Mouse (Mus musculus): Measurements from ENCODE around the gene Elavl1.
"Not testable (repeated sequence)": the region's sequence is repeated elsewhere in the genome, so short reads cannot be mapped to it uniquely, and the experiment has no call there.

The Elavl1 gene

DNA sequence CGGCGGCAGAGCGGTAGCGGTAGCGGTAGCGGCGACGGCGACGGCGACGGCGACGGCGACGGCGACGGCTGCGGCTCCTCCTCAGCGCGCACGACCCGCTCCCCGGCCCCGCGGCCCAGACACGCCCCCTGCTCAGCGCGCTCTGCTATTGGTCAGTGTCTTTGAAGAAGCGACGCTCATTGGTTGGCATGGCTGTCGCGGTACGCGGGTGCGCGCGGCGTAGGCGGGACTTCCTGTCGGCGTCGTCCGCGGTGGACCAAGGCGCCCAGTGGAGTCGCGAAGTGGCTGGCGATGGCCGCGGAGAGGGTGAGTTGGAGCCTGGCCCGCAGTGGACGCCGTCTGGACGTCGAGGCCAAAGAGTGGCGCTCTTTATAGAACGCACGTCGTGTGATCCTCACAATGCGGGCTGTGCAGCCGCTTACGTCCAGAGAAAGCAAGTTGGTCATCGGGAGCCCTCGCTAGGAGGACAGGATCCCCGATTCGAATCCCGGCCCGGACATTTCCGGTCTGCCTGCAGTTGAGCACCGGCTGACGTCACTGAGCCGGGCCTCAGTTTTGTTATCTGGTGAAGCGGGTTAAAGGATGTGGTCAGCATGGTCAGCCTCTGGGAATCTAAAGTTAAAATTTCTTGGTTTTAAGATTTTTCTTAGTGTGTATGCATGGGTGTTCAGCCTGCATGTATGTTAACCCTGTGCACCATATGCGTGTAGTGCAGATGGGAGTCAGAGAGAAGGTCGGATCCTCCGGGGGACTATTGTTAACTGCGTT, at the start of gene Elavl1, which contains the start of gene Ccl25:
Gene Elavl1 (minus strand): TSS at position 431 of the 768 bp plus-strand sequence.
Gene Ccl25 (plus strand): TSS at position 228 of the 768 bp plus-strand sequence.
- DNase-seq: peak; percentile 99

DNA sequence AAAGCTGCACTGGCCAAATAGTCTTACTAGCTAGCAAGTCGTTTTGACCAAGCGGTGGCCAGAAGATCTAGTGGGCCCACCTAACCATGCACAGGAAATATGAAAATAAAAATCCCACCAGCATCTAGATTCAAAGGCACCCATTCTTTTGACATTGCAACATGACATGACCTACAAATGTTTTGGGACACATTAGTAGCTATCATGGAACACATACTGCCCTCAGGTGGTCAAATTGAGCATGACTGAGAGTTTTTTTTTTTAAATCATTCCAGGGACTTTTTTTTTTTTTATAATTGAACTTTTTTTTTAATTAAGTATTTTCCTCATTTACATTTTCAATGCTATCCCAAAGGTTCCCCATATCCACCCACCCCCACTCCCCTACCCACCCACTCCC, 47.4 kb upstream of the Elavl1 start:
- DNase-seq: peak in 1 of 2 experiments; percentile 10

DNA sequence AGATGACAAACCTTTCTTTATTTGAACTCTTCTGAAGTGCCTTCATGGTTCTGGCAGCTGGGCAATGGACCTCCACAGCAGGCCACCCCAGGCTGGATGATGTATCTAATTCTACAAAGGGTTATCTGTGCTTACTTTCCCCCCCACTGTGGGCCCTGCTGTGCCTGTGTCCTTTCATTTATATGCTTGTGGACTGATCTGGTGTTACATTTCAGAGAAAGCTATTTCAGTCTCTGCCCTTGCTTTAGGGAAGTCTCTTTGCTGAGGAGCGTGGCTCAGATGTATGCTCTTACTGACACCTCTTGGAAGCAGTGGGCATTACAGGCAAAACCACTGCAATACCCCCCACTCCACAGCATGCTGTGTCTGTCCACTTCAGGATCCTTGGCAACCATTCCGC, 44.9 kb upstream of the Elavl1 start:
- peak; percentile 11 to 18 for DNase-seq

GRCm38 (mm10) chr8:4368470-4368869, 43.3 kb upstream of the Elavl1 start:
- DNase-seq: no peak

DNA sequence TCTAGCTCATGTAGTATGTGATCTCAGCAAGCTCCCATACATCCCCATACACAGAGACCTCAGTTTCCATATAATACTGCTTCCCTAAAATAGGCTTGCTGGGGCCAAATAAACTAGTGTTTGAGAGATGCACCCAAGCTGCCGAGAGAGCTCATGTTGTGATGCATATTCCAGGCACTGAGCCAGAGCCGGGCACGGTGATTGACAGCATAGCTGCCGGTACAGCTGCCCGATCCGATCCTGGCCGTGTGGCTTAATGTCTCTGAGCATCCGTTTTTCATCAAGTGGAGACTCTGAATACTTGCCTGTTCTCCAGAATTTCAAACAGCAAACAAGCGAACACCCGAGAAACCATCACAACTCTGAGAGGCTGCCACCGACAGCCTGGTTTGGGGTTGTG, 42.6 kb upstream of the Elavl1 start:
- DNase-seq: peak; percentile 41 to 70

- no peak for DNase-seq
Observed at GRCm38 (mm10) chr8:4366189-4366588, 41.0 kb upstream of the Elavl1 start.

- DNase-seq: no peak
Observed at GRCm38 (mm10) chr8:4360922-4361321, 35.7 kb upstream of the Elavl1 start.

- no peak for DNase-seq
Observed at GRCm38 (mm10) chr8:4359362-4359761, 34.1 kb upstream of the Elavl1 start.

- DNase-seq: no peak
Observed at GRCm38 (mm10) chr8:4355455-4355854, 30.2 kb upstream of the Elavl1 start.

GRCm38 (mm10) chr8:4354516-4354915, 29.3 kb upstream of the Elavl1 start:
- DNase-seq: no peak

- no peak for DNase-seq
Observed at GRCm38 (mm10) chr8:4353741-4354140, 28.5 kb upstream of the Elavl1 start.

DNA sequence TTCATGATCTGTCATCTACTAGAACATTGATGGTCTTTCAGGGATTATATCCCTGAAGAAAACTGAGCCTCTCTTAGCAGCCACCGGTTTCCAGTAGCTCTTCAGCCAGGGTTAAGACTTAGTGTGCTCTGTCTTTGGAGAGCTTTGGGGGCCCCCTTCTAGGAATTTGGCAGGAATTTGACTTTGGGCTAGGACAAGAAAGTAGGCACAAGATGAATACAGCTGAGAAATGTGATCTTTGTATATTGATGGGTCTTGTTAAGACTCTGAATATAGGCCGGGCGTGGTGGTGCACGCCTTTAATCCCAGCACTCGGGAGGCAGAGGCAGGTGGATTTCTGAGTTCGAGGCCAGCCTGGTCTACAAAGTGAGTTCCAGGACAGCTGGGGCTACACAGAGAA, 27.3 kb upstream of the Elavl1 start:
- DNase-seq: not testable (repeated sequence)

- DNase-seq: no peak
Observed at GRCm38 (mm10) chr8:4350618-4351017, 25.4 kb upstream of the Elavl1 start.

GRCm38 (mm10) chr8:4349335-4349734, 24.1 kb upstream of the Elavl1 start:
- no peak for DNase-seq

DNA sequence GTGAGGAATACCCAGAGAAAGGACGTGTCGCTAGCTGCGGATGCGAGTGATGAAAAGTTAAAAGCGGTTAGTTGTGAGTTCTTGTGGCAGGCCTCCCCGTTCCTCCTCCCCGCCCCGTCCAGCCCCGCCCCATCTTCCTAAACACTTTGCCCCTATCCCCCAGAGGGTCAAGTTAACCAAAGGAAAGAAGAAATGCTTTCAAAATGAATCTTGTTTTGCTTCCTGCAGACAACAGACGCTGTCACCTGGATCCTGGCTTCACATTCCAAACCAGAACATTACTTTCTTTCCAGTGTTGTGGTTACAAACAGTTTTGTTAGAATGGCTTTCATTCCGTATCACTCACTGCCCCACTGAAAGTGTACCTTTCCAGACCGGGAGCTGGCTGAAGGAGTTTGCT, 23.1 kb upstream of the Elavl1 start:
- no peak for DNase-seq

- no peak for DNase-seq
Observed at GRCm38 (mm10) chr8:4347661-4348060, 22.4 kb upstream of the Elavl1 start.

- no peak for DNase-seq
Observed at GRCm38 (mm10) chr8:4340207-4340606, 15.0 kb upstream of the Elavl1 start.

- DNase-seq: no peak
Observed at GRCm38 (mm10) chr8:4335678-4336077, 10.5 kb upstream of the Elavl1 start.

DNA sequence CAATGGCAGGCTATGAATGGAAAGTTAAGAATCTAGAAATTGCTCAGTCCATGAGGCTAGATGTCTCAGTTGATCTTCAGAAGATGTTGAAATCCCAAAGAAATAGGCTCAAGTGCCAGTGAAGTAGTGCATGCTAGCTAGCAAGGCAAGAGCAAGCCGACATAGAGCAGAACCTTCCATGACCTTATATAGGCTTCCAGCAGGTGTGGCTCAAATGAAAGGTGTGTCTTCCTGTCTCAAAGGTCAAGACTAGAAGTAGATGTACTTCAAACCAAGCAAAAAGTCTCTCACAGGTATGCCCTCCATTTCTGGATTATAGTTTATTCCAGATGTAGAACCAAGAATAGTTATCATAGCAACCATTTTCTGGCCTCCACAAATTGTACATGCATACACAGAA, 8.8 kb upstream of the Elavl1 start:
- no peak for DNase-seq

- DNase-seq: peak in 1 of 2 experiments; percentile 32
Observed at GRCm38 (mm10) chr8:4329000-4329399, 3.8 kb upstream of the Elavl1 start.

DNA sequence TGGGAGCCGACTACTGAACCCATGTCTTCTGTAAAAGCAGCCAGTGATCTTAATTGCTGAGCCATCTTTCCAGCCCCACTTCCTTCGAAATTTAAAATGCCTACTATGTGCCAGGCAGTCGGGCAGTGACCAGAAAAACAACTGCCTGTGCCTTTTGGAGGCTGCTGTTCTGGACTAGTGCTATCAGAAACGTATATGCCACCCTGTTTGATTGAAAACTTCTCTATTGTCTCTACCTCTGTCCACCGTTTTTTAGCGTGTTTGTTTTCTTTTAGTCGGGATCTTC, 481 bp upstream of the Elavl1 start:
- no peak for DNase-seq

- peak in 1 of 2 experiments; percentile 63 for DNase-seq
Observed at GRCm38 (mm10) chr8:4324525-4324924, 688 bp downstream of the Elavl1 start.

- DNase-seq: no peak
Observed at GRCm38 (mm10) chr8:4323917-4324316, 1.3 kb downstream of the Elavl1 start.

GRCm38 (mm10) chr8:4322470-4322869, 2.7 kb downstream of the Elavl1 start:
- DNase-seq: peak; percentile 91 to 92

GRCm38 (mm10) chr8:4321031-4321430, 4.2 kb downstream of the Elavl1 start:
- no peak for DNase-seq
